Mouse (Mus musculus) CH12.LX (cell line): ENCODE data around the gene Mier1. TPM values are rescaled to one million over a fixed set of nuclear protein-coding genes. Genes with fewer than 3 reads are reported as not detected.
A peak's percentile ranks its signal among the peaks of the same experiment; 100 is the strongest.

Experiments
- DNase-seq: peaks from one replicate; pipeline ENCODE4 v3.0.0-alpha.2; 2013; ENCODE audit errors: extremely low read depth
- H3K27ac ChIP-seq: 2 replicates; pipeline ENCODE4 v1.5.1; 2012; ENCODE audit warnings: low read depth, mild to moderate bottlenecking, control low read depth, moderate library complexity; ENCODE audit not compliant: insufficient read depth
- H3K27me3 ChIP-seq: replicated peaks from 2 replicates; pipeline ENCODE3; 2012; ENCODE audit warnings: inconsistent platforms
- H3K36me3 ChIP-seq, 2 experiments: replicated peaks in 1 of 2; 2 replicates each; pipeline versions ENCODE3 to v1.6.1; 2012; ENCODE audit warnings: inconsistent platforms in 1 of 2, low read length in 1 of 2, mild to moderate bottlenecking in 1 of 2, mixed read lengths in 1 of 2, moderate library complexity in 1 of 2; ENCODE audit not compliant: control insufficient read depth in 1 of 2, insufficient read depth in 1 of 2
- H3K4me1 ChIP-seq, 2 experiments: 2 replicates each; pipeline ENCODE4 v1.6.1; 2012; ENCODE audit warnings: inconsistent platforms in 1 of 2, moderate library complexity in 1 of 2; ENCODE audit not compliant: insufficient read depth in 2 of 2, control insufficient read depth in 1 of 2
- H3K4me2 ChIP-seq: 2 replicates; pipeline ENCODE4 v1.6.1; 2012; ENCODE audit warnings: low read depth, mild to moderate bottlenecking, control low read depth; ENCODE audit not compliant: poor library complexity, insufficient read depth, severe bottlenecking
- H3K4me3 ChIP-seq, 3 experiments: fragments of 150-350 bp in 1 of 3; sonication (generic) in 1 of 3; replicated peaks in 1 of 3; 2 replicates each; pipeline versions ENCODE3 to v1.5.1; 2011 to 2012; ENCODE audit warnings: low read depth in 2 of 3, low read length in 2 of 3, mild to moderate bottlenecking in 2 of 3, moderate library complexity in 2 of 3, control low read depth in 1 of 3, improper control_type of control experiment in 1 of 3, inconsistent platforms in 1 of 3, mixed read lengths in 1 of 3; ENCODE audit not compliant: poor library complexity in 1 of 3
- H3K79me2 ChIP-seq: replicated peaks from 2 replicates; pipeline ENCODE4 v1.6.1; 2012; ENCODE audit warnings: mild to moderate bottlenecking, moderate library complexity; ENCODE audit not compliant: control insufficient read depth, poor library complexity, insufficient read depth, severe bottlenecking; ENCODE audit errors: extremely low read depth
- H3K9ac ChIP-seq: 2 replicates; pipeline ENCODE4 v1.6.1; 2012; ENCODE audit warnings: low read depth, mild to moderate bottlenecking, control low read depth, moderate library complexity; ENCODE audit not compliant: insufficient read depth
- H3K9me3 ChIP-seq: replicated peaks from 2 replicates; pipeline ENCODE3; 2012; ENCODE audit warnings: low read length, inconsistent platforms, mixed read lengths
- BHLHE40 ChIP-seq: IDR thresholded peaks from 2 replicates; pipeline ENCODE4 v1.6.1; 2011; ENCODE audit warnings: mild to moderate bottlenecking, low read depth, low read length, improper control_type of control experiment
- CHD1 ChIP-seq: IDR thresholded peaks from 2 replicates; pipeline ENCODE4 v1.6.1; 2012; ENCODE audit warnings: low read depth, low read length, improper control_type of control experiment, inconsistent platforms
- CTCF ChIP-seq, 2 experiments: IDR thresholded peaks in 1 of 2; conservative IDR thresholded peaks in 1 of 2; 2 replicates each; pipeline ENCODE4 v1.5.1; 2011 to 2012; ENCODE audit warnings: low read depth in 2 of 2, low read length in 2 of 2, improper control_type of control experiment in 1 of 2, inconsistent platforms in 1 of 2, mild to moderate bottlenecking in 1 of 2, moderate library complexity in 1 of 2
- E2F4 ChIP-seq: IDR thresholded peaks from 2 replicates; pipeline ENCODE4 v1.6.1; 2011; ENCODE audit warnings: low read depth, low read length, improper control_type of control experiment; ENCODE audit not compliant: insufficient replicate concordance
- ELF1 ChIP-seq: IDR thresholded peaks from 2 replicates; pipeline ENCODE4 v1.6.1; 2014; ENCODE audit warnings: low read depth, mild to moderate bottlenecking, inconsistent platforms, low read length, improper control_type of control experiment
- GABPA ChIP-seq: IDR thresholded peaks from 2 replicates; pipeline ENCODE4 v1.6.1; 2012; ENCODE audit warnings: low read depth, low read length, improper control_type of control experiment, inconsistent platforms; ENCODE audit not compliant: insufficient replicate concordance
- JUND ChIP-seq: conservative IDR thresholded peaks from 2 replicates; pipeline ENCODE4 v1.6.1; 2011; ENCODE audit warnings: low read depth, low read length, improper control_type of control experiment
- MAFK ChIP-seq: IDR thresholded peaks from 2 replicates; pipeline ENCODE4 v1.6.1; 2011; ENCODE audit warnings: low read length, improper control_type of control experiment; ENCODE audit not compliant: insufficient replicate concordance
- MEF2A ChIP-seq: IDR thresholded peaks from 2 replicates; pipeline ENCODE4 v1.6.1; 2014; ENCODE audit warnings: low read depth, mild to moderate bottlenecking, inconsistent platforms, low read length, improper control_type of control experiment, borderline replicate concordance
- MXI1 ChIP-seq: IDR thresholded peaks from 2 replicates; pipeline ENCODE4 v1.6.1; 2011; ENCODE audit warnings: mild to moderate bottlenecking, low read depth, low read length, improper control_type of control experiment
- MYC ChIP-seq: IDR thresholded peaks from 2 replicates; pipeline ENCODE4 v1.6.1; 2011; ENCODE audit warnings: low read depth, mild to moderate bottlenecking, improper control_type of control experiment, low read length
- POLR2A ChIP-seq: IDR thresholded peaks from 2 replicates; pipeline ENCODE4 v1.6.1; 2011; ENCODE audit warnings: low read depth, mild to moderate bottlenecking, improper control_type of control experiment, low read length
- POLR2AphosphoS2 ChIP-seq: IDR thresholded peaks from 2 replicates; pipeline ENCODE4 v1.6.1; 2011; ENCODE audit warnings: low read depth, low read length, improper control_type of control experiment
- TBP ChIP-seq: conservative IDR thresholded peaks from 2 replicates; pipeline ENCODE4 v1.6.1; 2011; ENCODE audit warnings: low read depth, low read length, improper control_type of control experiment
- UBTF ChIP-seq: IDR thresholded peaks from 2 replicates; pipeline ENCODE4 v1.6.1; 2012; ENCODE audit warnings: low read depth, mild to moderate bottlenecking, inconsistent platforms, low read length, improper control_type of control experiment, moderate library complexity
- USF1 ChIP-seq: IDR thresholded peaks from 2 replicates; pipeline ENCODE4 v1.6.1; 2014; ENCODE audit warnings: low read depth, mild to moderate bottlenecking, inconsistent platforms, low read length, improper control_type of control experiment
- ZC3H11A ChIP-seq: IDR thresholded peaks from 2 replicates; pipeline ENCODE4 v1.6.1; 2012; ENCODE audit warnings: low read depth, mild to moderate bottlenecking, inconsistent platforms, low read length, improper control_type of control experiment
- dilution Hi-C: fragments of 300-500 bp; cut with MboI; formaldehyde crosslinking; loops from 2 replicates; pipeline ENCODE4 v1.14.3; 2020; ENCODE audit warnings: low sequenced_read_pairs; ENCODE audit not compliant: extremely low pct_unique_long_range_greater_than_20kb, extremely low pct_ligation_motif_present
- in situ Hi-C: fragments of 300-500 bp; cut with MboI; formaldehyde crosslinking; loops from 3 replicates; pipeline ENCODE4 v1.14.3; 2019; ENCODE audit warnings: low sequenced_read_pairs, low pct_ligation_motif_present, low pct_unique_long_range_greater_than_20kb, mixed read lengths
- polyA plus RNA-seq: library from polyadenylated mRNA; unstranded; fragments of >175 nt; gene quantifications from 2 replicates; pipeline ENCODE4 v1.2.1, GENCODE M21; 2012; ENCODE audit warnings: low read depth; ENCODE audit not compliant: insufficient read length
- total RNA-seq, 2 experiments: library from RNA; depleted of rRNA; stranded (reverse); fragments of 300-350 nt in 1 of 2; fragments of >200 nt in 1 of 2; gene quantifications; 2 replicates each; pipeline ENCODE4 v1.2.3; 2012 to 2014

Mier1 gene
- total and polyA plus RNA-seq, 3 experiments: 22.5 to 35.0 (median 34.4) TPM

GRCm38 (mm10) chr4:103199086-103199485 is 84.9 kb downstream of the Mier1 start:
- Histone ChIP-seq H3K4me3 (no peak overlapping the region), H3K4me2 (no peak overlapping the region), H3K9ac (no peak overlapping the region), H3K9me3 (no peaks in the 10 kb centered on the region), H3K36me3 (peaks cover 32 to 78% of the 10 kb centered on the region in 2 experiments), H3K79me2 (no peaks in the 10 kb centered on the region), H3K27ac (no peak overlapping the region), H3K27me3 (no peaks in the 10 kb centered on the region), H3K4me1 (no peaks in the 10 kb centered on the region)
- TF ChIP-seq CTCF (conservative IDR thresholded peaks at IDR 0.05 in 1 of 2, IDR thresholded peaks at IDR 0.05 in 1 of 2; ENCODE audit: low read depth in 2 of 2, low read length in 2 of 2): 0 out of 4 replicates have a peak, but pooled peaks of 1 of the 2 experiments have one; percentile 6
- TF ChIP-seq JUND: no peak
- no peak for TF ChIP-seq UBTF
- TF ChIP-seq BHLHE40: no peak
- in situ Hi-C loops: no loop called here
- dilution Hi-C loops: no loop called here
- DNase-seq: no peak

- TF ChIP-seq USF1 (no peak), CTCF (conservative IDR thresholded peaks at IDR 0.05 in 1 of 2, IDR thresholded peaks at IDR 0.05 in 1 of 2; ENCODE audit: low read depth in 2 of 2, low read length in 2 of 2) (no peak), CHD1 (no peak), POLR2AphosphoS2 (no peak), TBP (no peak), MXI1 (no peak), ELF1 (no peak), MEF2A (no peak), MYC (no peak), POLR2A (no peak), MAFK (no peak), ZC3H11A (no peak), GABPA (no peak), E2F4 (no peak)
- TF ChIP-seq, all 38 proteins: peak for 0
- H3K4me2 ChIP-seq: no peak overlapping the region
- no peaks in the 10 kb centered on the region for H3K79me2 ChIP-seq
- in situ Hi-C loops (no loop called here), dilution Hi-C loops (no loop called here)
- no peak for DNase-seq
- H3K4me1 ChIP-seq: no peaks in the 10 kb centered on the region
- H3K36me3 ChIP-seq: peaks cover 32 to 78% of the 10 kb centered on the region in 2 experiments
- no peak overlapping the region for H3K9ac ChIP-seq
- no peaks in the 10 kb centered on the region for H3K27me3 ChIP-seq
- H3K27ac ChIP-seq: no peak overlapping the region
- no peak overlapping the region for H3K4me3 ChIP-seq
- no peaks in the 10 kb centered on the region for H3K9me3 ChIP-seq
These were observed 85.9 kb downstream of the Mier1 start for GRCm38 (mm10) chr4:103200046-103200445.
